1 mouse cellular context compared by ENCODE assay signal in genomic region chr7:28961927-28962670, GRCm38 (mm10).
A peak's percentile ranks its signal among the peaks of the same experiment; 100 is the strongest.
TF ChIP-seq lines count a peak whose summit lies in the region.

Gene Actn4 (minus strand): TSS chr7:28962340.

TF ChIP-seq in CH12.LX, 34 proteins besides CTCF, POLR2A, EP300 and RAD21 (continued from another document):
- TF ChIP-seq MEF2A (IDR thresholded peaks at IDR 0.05; ENCODE audit: borderline replicate concordance, low read depth, low read length) (peak; percentile 73; the same call in 1 of the 2 replicates), SMC3 (IDR thresholded peaks at IDR 0.05; ENCODE audit: low read depth, low read length) (no peak), POLR2AphosphoS2 (IDR thresholded peaks at IDR 0.05; ENCODE audit: low read depth, low read length) (peak; percentile 57; the same call in 1 of the 2 replicates), USF2 (conservative IDR thresholded peaks at IDR 0.05; ENCODE audit: low read depth, low read length) (no peak), TCF12 (IDR thresholded peaks at IDR 0.05; ENCODE audit: low read depth, low read length) (peak; percentile 94), RCOR1 (conservative IDR thresholded peaks at IDR 0.05; ENCODE audit: low read depth, low read length) (0 out of 2 replicates have a peak, but pooled peaks have one; percentile 39), SIN3A (IDR thresholded peaks at IDR 0.05; ENCODE audit: low read length) (no peak; the same call in none of the 2 replicates), KAT2A (IDR thresholded peaks at IDR 0.05; ENCODE audit: insufficient replicate concordance, low read length) (peak; percentile 71; the same call in 1 of the 2 replicates), MAFK (IDR thresholded peaks at IDR 0.05; ENCODE audit: insufficient replicate concordance, low read length) (no peak), ETS1 (conservative IDR thresholded peaks at IDR 0.05; ENCODE audit: low read depth, low read length) (no peak), JUN (IDR thresholded peaks at IDR 0.05; ENCODE audit: insufficient read depth, low read depth, low read length) (no peak), HCFC1 (IDR thresholded peaks at IDR 0.05; ENCODE audit: low read depth, low read length) (peak; percentile 38; the same call in 1 of the 2 replicates), MXI1 (IDR thresholded peaks at IDR 0.05; ENCODE audit: low read depth, low read length) (peak; percentile 64; the same call in 1 of the 2 replicates), ELF1 (IDR thresholded peaks at IDR 0.05; ENCODE audit: low read depth, low read length) (peak; percentile 61), ZC3H11A (IDR thresholded peaks at IDR 0.05; ENCODE audit: low read depth, low read length) (no peak), ZKSCAN1 (IDR thresholded peaks at IDR 0.05; ENCODE audit: borderline replicate concordance, low read depth, low read length) (no peak), TBP (conservative IDR thresholded peaks at IDR 0.05; ENCODE audit: low read depth, low read length) (no peak; the same call in 1 of the 2 replicates), E2F4 (IDR thresholded peaks at IDR 0.05; ENCODE audit: insufficient replicate concordance, low read depth, low read length) (0 out of 2 replicates have a peak, but pooled peaks have one; percentile 16), ZNF384 (IDR thresholded peaks at IDR 0.05; ENCODE audit: low read depth, low read length) (no peak), BHLHE40 (IDR thresholded peaks at IDR 0.05; ENCODE audit: low read depth, low read length) (peak; percentile 25; the same call in 1 of the 2 replicates), PAX5 (IDR thresholded peaks at IDR 0.05; ENCODE audit: low read length) (no peak)
TF ChIP-seq in CH12.LX: peak in this region for 18.
